Mouse (Mus musculus) forebrain, embryonic 16.5 days (tissue): ENCODE results near the gene Snorc. TPM values are rescaled to one million over a fixed set of nuclear protein-coding genes. Genes with fewer than 3 reads are reported as not detected.
"Not testable (repeated sequence)": the region's sequence is repeated elsewhere in the genome, so short reads cannot be mapped to it uniquely, and the experiment has no call there.

ENCODE experiments used
- ATAC-seq: fragments of 200-750 bp; cut with Nextera tagmentation; 2 replicates; pipeline ENCODE4 v1.8.0; 2017; ENCODE audit warnings: mild to moderate bottlenecking, moderate library complexity
- H3K27ac ChIP-seq: fragments of 300-500 bp; sonication (generic); 2 replicates; pipeline ENCODE4 v1.5.1; 2014; ENCODE audit warnings: low read length, control low read depth
- H3K27me3 ChIP-seq: fragments of 300-500 bp; sonication (generic); replicated peaks from 2 replicates; pipeline ENCODE4 v1.6.1; 2014; ENCODE audit warnings: low read length; ENCODE audit not compliant: control insufficient read depth, insufficient read depth
- H3K36me3 ChIP-seq: fragments of 300-500 bp; sonication (generic); 2 replicates; pipeline ENCODE4 v1.6.1; 2014; ENCODE audit not compliant: control insufficient read depth, insufficient read depth
- H3K4me1 ChIP-seq: fragments of 300-500 bp; sonication (generic); replicated peaks from 2 replicates; pipeline ENCODE4 v1.6.1; 2014; ENCODE audit warnings: low read length; ENCODE audit not compliant: control insufficient read depth, insufficient read depth
- H3K4me2 ChIP-seq: fragments of 300-500 bp; sonication (generic); 2 replicates; pipeline ENCODE4 v1.6.1; 2014; ENCODE audit warnings: mild to moderate bottlenecking, low read length, control low read depth
- H3K4me3 ChIP-seq: fragments of 300-500 bp; sonication (generic); replicated peaks from 2 replicates; pipeline ENCODE4 v1.5.1; 2014; ENCODE audit warnings: mild to moderate bottlenecking, low read length, control low read depth
- H3K9ac ChIP-seq: fragments of 300-500 bp; sonication (generic); replicated peaks from 2 replicates; pipeline ENCODE4 v1.6.1; 2014; ENCODE audit warnings: low read depth, low read length, control low read depth
- H3K9me3 ChIP-seq: fragments of 300-500 bp; sonication (generic); 2 replicates; pipeline ENCODE4 v1.6.1; 2016; ENCODE audit warnings: low read length; ENCODE audit not compliant: control insufficient read depth
- WGBS: fragments of 180-500 bp; shearing (Covaris S2); extraction: QIAGEN DNeasy Blood & Tissue Kit; methylation state at CpG from one replicate; pipeline ENCODE4 v1.1.7; 2014; 5-methylcytosine and 5-hydroxymethylcytosine counted together
- polyA plus RNA-seq: library from polyadenylated mRNA; unstranded; fragments of >200 nt; fragmentation: Nextera tagmentation; extraction: Ambion mirVana; gene quantifications from 2 replicates; pipeline ENCODE4 v1.2.1, GENCODE M21; 2015

Snorc gene
- not detected in 2 replicates for polyA plus RNA-seq

DNA sequence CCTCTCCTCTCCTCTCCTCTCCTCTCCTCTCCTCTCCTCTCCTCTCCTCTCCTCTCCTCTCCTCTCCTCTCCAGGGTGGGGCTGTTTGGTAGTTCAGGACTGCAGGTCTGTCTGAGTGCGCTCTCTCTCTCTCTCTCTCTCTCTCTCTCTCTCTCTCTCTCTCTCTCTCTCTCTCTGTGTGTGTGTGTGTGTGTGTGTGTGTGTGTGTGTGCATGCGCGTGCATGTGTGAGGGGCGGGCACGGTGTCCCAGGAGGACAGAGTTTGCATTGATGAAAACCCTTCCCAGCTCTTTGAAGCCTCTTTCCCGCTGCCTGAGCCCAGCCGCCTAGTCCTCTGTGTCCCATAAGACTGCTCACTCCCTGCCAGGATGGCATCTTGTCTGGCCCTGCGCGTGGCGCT is at the start of gene Snorc:
Gene Snorc (plus strand): TSS at position 301 of the 400 bp plus-strand sequence.
- not testable (repeated sequence) for H3K27me3 ChIP-seq, H3K9ac ChIP-seq, H3K27ac ChIP-seq, H3K9me3 ChIP-seq, ATAC-seq, H3K4me3 ChIP-seq, H3K4me2 ChIP-seq, H3K36me3 ChIP-seq, H3K4me1 ChIP-seq
- WGBS, result 35% methylated on average over 10 of the region's 10 CpGs

DNA sequence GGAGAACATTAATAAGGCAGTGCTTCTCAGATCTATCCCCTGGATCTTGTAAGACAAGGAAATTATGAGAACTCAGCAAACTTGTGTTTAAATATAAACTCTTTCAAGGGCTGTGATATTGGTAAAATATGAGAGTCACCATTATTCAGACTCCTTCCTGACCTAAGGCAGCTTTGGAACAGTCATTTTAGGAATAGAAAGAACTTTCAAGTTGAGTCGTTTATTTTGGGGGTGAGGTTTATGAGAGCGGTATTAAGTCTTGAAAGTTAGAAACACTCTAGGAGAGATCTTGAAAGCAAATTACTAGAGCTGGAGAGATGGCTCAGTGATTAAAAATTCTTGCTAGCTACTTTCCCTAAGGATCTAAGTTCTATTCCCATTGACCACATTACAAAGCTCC is 34.9 kb upstream of the Snorc start:
- WGBS, result 93% methylated on average over 2 of the region's 2 CpGs
- H3K36me3 ChIP-seq, result peaks cover 21% of the 10 kb centered on the region

DNA sequence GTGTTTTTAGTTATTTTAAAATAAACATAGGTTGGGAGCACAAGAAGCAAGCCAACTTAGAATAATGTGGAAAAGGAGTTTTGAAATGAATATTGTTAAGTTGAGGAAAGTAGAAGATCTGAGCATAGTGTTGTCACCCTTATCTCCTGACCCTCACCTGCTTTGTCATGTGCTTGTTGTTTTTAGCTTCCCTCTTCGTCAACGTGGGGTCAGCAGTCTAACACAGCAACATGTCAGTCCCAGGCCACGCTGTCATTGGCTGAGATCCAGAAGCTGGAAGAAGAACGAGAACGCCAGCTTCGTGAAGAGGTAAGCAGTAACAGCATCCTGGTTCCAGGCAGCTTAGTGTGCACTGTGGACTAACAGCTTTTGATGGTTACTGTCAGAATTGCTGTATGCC is 33.5 kb upstream of the Snorc start:
- Histone ChIP-seq H3K27me3 (no peaks in the 10 kb centered on the region), H3K4me1 (no peaks in the 10 kb centered on the region), H3K4me3 (no peak overlapping the region), H3K27ac (no peak overlapping the region), H3K36me3 (peaks cover 30% of the 10 kb centered on the region), H3K9ac (no peak overlapping the region), H3K9me3 (no peaks in the 10 kb centered on the region), H3K4me2 (no peak overlapping the region)
- 74% methylated on average over 6 of the region's 6 CpGs for WGBS
- no peak for ATAC-seq

More for the DNA sequence above, 34.9 kb upstream of the Snorc start:
- Histone ChIP-seq H3K27ac (no peak overlapping the region), H3K4me2 (no peak overlapping the region), H3K4me1 (no peaks in the 10 kb centered on the region), H3K27me3 (no peaks in the 10 kb centered on the region), H3K4me3 (no peak overlapping the region), H3K9ac (no peak overlapping the region), H3K9me3 (no peaks in the 10 kb centered on the region)
- no peak for ATAC-seq

DNA sequence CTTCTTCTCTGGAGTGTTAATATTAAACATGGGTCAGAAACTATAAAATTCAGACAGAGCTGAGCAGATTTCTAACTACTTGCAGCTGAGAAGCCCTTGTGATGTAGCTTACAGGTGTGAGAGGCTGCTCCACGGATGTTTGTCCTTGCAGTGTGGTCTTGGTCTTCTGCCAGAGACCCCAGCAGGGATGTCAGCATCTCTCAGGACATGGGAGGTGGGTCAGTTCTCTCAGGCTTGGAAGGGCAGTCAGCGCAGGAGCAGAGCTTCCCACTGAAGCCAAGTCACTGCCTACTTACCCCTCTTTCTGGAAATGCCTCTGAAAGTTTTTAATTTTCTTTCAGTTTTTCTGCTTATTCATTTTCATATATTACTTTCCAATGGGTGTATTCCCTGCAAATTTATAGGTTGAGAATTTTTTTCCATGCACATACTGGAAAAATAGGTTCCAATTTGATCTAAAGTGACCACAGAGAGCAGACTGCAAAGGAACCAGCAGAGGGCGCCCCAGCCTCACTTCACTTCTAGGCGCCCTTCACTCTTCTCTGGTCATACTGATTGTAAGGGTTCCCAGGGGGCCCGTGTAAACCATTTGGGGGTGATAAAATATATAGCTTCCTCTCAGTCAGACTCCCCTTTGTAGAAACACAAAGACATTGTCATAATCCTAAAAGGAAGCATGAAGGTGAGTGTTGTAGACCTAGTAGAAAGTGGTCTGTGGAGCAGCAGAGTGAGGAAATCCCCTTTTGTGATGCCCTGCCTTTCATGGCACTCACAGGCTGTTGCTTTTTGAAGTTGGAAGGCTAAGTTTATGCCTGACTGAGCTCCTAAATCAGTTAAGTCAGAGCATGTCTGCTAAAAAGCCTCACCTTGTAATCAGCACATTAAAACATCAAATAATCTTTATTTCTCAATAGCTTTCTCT is 22.6 kb upstream of the Snorc start:
- ATAC-seq, result peak; percentile 62; the same call in 1 of the 2 replicates
- Histone ChIP-seq H3K27me3 (no peaks in the 10 kb centered on the region), H3K27ac (no peak overlapping the region), H3K4me2 (no peak overlapping the region), H3K4me1 (no peaks in the 10 kb centered on the region), H3K9ac (no peak overlapping the region), H3K36me3 (peaks cover 31% of the 10 kb centered on the region), H3K9me3 (no peaks in the 10 kb centered on the region), H3K4me3 (no peak overlapping the region)
- 39% methylated on average over 5 of the region's 5 CpGs for WGBS

DNA sequence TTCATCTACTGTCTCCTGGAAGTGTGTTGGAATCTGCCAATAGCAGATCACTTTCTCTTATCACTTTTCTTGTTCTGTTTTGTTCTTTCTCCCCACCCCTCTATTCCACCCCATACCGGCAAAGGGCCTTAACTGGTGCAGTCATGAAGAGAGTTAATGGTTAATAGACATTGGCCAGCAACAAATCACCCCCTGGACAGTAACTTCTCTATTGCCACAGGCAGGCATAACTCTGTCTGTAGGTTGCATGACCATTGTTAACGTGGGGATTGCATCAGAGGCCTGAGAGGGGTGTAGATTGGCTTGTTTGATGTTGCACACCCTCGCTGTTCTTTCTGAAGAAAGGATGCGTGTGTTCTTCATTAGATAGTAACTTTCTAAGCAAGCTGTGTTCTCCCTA is 20.6 kb upstream of the Snorc start:
- H3K9ac ChIP-seq, result no peak overlapping the region
- no peaks in the 10 kb centered on the region for H3K9me3 ChIP-seq
- no peak overlapping the region for H3K4me3 ChIP-seq
- H3K36me3 ChIP-seq, result peaks cover 25% of the 10 kb centered on the region
- 95% methylated on average over 4 of the region's 4 CpGs for WGBS
- H3K27ac ChIP-seq, result no peak overlapping the region
- no peaks in the 10 kb centered on the region for H3K4me1 ChIP-seq
- no peak overlapping the region for H3K4me2 ChIP-seq
- no peak for ATAC-seq
- H3K27me3 ChIP-seq, result no peaks in the 10 kb centered on the region

DNA sequence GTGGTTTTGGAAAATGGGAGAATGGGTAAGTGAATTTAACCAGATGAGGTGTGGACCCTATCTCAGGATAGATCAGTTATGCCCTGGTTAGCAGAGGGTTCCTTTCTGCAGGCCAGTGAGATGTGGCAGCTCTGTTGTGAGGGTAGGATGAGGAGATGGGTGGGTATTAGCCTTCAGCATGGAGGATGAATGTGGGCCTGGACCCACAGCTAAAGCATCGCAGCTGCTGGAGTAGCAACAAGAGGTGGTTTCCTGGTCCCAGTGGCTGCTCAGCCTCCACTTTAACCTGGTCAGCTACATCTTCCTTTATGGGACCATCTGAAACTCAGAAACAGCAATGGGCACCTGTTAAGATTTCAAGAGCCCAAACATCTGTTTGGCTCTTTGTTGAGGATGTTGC is 13.6 kb upstream of the Snorc start:
- H3K9ac ChIP-seq, result no peak overlapping the region
- no peak overlapping the region for H3K27ac ChIP-seq
- H3K36me3 ChIP-seq, result no peaks in the 10 kb centered on the region; the same call in 1 of the 2 replicates
- 93% methylated on average over 1 of the region's 1 CpGs for WGBS
- no peaks in the 10 kb centered on the region for H3K27me3 ChIP-seq
- H3K9me3 ChIP-seq, result no peaks in the 10 kb centered on the region
- H3K4me1 ChIP-seq, result no peaks in the 10 kb centered on the region
- H3K4me3 ChIP-seq, result no peak overlapping the region
- H3K4me2 ChIP-seq, result no peak overlapping the region
- ATAC-seq, result no peak

DNA sequence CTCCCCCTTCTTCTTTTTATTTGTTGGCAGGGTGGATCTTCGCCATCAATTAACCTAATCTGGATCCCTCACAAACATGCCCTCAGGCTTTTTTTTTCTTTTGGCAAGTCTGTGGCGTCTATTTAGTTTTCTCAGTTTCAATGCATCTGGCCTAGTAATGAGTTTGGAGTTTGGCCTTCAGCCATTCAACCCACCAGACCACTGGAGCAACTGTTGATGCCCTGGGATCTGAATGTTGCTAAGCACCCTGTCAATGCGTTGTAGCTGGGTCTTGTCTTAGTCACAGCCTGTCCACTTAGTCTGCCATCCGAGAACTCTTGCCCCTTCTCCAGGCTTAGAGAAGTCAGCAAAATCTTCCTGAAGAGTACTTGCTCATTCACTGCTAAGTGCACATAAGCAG is 12.0 kb upstream of the Snorc start:
- H3K4me3 ChIP-seq, result no peak overlapping the region
- 72% methylated on average over 4 of the region's 4 CpGs for WGBS
- ATAC-seq, result no peak

DNA sequence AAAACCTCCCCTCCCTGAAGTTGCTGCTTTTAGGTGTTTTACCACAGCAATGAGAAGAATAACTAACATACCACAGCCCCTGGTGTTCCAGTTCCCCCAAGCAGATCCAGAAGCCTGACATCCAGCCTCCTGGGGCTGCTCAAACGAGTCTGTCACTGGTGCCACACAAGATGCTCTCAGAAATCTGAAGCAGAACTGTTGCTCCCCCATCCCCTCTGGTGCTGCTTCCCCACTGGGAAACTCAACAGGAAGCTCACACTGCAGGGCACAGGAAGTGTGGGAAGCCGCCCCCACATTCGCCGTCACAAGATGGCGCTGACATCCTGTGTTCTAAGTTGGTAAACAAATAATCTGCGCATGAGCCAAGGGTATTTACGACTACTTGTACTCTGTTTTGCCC is 10.2 kb upstream of the Snorc start:
- H3K27ac ChIP-seq, H3K4me3 ChIP-seq, H3K36me3 ChIP-seq, H3K4me2 ChIP-seq, H3K4me1 ChIP-seq, H3K9ac ChIP-seq, H3K9me3 ChIP-seq, ATAC-seq, H3K27me3 ChIP-seq: not testable (repeated sequence)
- WGBS, result 93% methylated on average over 5 of the region's 7 CpGs

More for the DNA sequence above, 12.0 kb upstream of the Snorc start:
- H3K27me3 ChIP-seq, result no peaks in the 10 kb centered on the region
- H3K4me2 ChIP-seq, result no peak overlapping the region
- H3K27ac ChIP-seq, result no peak overlapping the region
- no peaks in the 10 kb centered on the region for H3K4me1 ChIP-seq
- H3K9me3 ChIP-seq, result no peaks in the 10 kb centered on the region
- H3K9ac ChIP-seq, result no peak overlapping the region
- no peaks in the 10 kb centered on the region for H3K36me3 ChIP-seq

DNA sequence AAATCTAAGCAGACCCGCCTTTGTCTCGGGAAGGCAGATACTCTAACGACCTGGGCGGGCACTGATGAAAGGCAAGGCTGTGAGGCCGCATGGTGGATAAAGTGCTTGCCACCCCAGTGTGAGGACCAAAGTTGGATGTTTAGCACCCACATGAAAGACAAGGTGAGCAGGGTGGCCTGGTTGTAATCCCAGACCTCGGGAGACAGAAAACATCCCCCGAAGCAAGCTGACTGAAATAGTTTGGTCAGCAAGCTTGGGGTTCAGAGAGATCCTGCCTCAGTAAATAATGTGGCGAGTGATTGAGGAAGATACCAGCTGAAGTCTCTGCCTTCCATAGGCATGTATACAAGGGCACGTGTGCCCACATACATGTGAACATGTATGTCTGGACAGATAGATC is 2.6 kb upstream of the Snorc start:
- WGBS, result 68% methylated on average over 9 of the region's 9 CpGs
- H3K9ac ChIP-seq, result no peak overlapping the region
- H3K4me2 ChIP-seq, result no peak overlapping the region
- no peak overlapping the region for H3K4me3 ChIP-seq
- H3K36me3 ChIP-seq, result no peaks in the 10 kb centered on the region
- no peaks in the 10 kb centered on the region for H3K27me3 ChIP-seq
- no peak for ATAC-seq
- no peaks in the 10 kb centered on the region for H3K4me1 ChIP-seq
- H3K9me3 ChIP-seq, result no peaks in the 10 kb centered on the region
- H3K27ac ChIP-seq, result no peak overlapping the region
